Mouse (Mus musculus) ZHBTc4 (cell line): ENCODE measurements at regions not wholly inside any gene's neighbourhood (a gene's known extent, or its start where the extent isn't known, plus 50 kb on each side); places are given as distances from the start of the nearest gene placed in this dataset.

Source experiments
- DNase-seq: peaks from one replicate; pipeline ENCODE4 v3.0.0-alpha.2; 2011; ENCODE audit warnings: low read depth, low spot score

GRCm38 (mm10) chr10:35503328-35503727, 208.4 kb downstream of the Amd2 start:
- no peak for DNase-seq

- no peak for DNase-seq
These were observed 209.1 kb downstream of the Amd2 start for GRCm38 (mm10) chr10:35502620-35503019.

GRCm38 (mm10) chr10:35502075-35502474, 209.6 kb downstream of the Amd2 start:
- DNase-seq, result no peak

- peak; percentile 68 for DNase-seq
These were observed 232.9 kb downstream of the Amd2 start for GRCm38 (mm10) chr10:35478786-35479185.

GRCm38 (mm10) chr10:35446471-35446870, 265.2 kb downstream of the Amd2 start:
- no peak for DNase-seq

- no peak for DNase-seq
These were observed 266.8 kb downstream of the Amd2 start for GRCm38 (mm10) chr10:35444916-35445315.

GRCm38 (mm10) chr10:35443911-35444310, 267.8 kb downstream of the Amd2 start:
- DNase-seq, result peak; percentile 9
